Mouse (Mus musculus): Measurements from ENCODE around the gene Them7.

Them7 gene

DNA sequence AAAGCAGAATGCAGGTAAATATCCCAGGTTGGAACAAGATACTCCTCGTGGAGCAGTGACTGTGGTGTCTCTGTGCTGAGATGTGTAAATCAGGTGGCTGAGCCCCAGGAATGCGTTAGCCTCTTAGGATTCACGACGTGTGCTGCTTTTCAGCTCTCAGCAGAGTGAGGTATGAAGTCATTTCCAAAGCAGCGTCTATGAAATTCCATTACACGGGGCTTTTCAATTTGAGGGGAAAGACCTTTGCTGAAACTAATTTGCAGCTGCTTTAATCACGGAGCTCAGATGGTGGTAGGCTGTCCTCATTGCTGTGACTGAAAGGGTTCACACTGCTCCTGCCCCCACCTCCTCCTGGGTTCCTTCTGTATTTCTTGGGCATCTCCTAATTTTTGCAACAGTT is 87.9 kb downstream of the Them7 start:
- no peak for DNase-seq

DNA sequence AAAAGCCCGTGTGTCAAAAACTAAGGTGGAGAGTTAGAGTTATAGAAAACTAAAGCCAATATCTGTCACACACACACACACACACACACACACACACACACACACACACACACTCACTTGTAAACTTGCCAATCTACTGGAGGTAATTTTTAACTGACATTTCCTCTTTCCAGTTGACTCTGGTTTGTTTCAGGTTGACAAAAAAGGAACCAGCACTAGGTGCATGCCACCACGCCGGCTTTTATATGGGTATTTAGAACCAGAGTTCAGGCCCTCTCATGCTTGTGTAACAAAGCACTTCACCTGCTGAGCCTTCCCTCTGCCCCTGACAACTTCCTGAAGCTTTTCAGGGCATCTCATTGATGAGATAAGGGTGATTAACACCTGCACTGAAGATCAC is 89.0 kb downstream of the Them7 start:
- no peak for DNase-seq

DNA sequence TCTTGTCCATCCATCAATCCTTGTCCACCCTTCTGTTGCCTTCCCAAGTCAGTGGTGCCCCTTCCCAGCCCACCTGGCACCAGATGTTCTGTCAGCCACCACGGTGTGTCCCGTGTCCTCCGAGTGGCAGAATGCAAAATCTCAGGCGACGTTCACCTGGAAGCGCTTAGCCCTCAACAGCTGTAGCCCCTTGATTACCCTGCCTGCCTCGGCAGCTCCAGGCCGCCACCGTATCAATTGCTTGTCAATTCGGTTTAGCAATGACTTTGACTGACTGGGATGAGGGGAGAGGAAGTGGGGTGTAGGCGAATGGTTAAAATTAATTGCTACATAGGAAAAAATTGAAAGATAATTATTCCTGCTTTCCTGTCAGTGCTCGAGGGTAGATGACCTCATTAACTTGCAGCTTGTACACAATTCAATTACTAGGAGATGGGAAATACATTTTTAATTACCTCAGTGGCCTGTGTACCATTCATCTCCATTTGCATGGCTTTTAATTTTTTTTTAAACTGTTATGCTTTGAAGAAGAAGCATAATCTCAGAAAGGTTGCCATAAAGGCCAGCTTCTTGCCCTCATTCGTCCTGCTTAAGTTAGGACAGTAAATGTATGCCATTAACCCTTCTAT is 93.5 kb downstream of the Them7 start:
- no peak for DNase-seq

DNA sequence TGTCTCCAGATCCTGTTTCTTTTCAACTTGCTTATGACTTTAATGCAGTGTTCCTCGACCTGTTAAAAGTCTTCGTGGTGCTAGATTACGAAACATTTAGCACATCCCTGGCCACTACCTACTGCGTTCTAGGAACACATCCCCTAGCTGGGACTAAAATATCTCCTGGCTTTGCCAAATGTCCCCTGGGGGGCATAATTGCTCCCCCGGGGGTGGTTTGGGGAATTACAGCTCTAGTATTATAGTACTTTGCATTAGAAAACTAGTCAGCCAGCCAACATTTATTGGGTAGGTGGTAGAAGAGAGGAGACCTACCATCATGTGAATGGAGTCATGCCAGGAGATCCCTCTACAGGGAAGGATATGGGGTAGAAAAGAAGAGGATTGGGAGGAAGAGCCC is 101.9 kb downstream of the Them7 start:
- no peak for DNase-seq

DNA sequence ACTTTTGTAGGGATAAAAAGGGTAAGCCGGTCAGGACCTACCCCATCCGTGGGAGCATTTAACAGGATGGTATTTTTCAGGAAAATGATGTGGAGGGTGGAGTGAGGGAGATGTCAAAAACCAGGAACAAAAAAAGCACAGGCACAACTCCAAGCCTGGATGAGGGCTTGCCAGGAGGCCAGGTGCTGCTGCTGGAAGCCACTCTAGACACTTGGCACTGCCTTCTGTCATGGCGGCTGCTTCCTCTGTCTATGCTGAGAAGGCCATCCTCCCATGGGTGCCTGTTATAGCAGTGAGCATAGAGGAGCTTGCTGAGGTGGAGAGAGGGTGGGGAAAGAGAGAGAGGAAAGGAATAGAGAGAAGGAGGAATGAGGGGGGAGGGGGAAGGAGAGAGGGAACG is 105.9 kb downstream of the Them7 start:
- no peak for DNase-seq

DNA sequence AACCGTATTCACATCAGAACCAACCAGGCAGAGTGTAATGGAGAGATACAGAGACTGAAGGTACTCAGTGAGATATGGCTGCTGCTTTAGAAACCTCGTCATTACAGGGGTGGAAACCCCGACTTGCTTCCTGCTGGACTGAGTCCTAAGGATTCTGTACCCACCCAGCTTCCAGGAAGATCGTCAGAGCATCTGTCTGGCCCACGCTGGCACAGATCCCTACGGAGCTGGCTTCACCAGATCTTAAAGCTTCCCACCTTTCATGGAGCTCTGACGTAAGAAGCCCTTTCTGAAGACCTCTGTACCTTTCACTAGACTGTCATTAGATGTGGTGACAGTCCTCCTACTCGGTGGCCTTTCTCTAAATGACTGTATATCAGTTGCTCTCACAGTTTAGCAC is 109.0 kb downstream of the Them7 start:
- DNase-seq: no peak

DNA sequence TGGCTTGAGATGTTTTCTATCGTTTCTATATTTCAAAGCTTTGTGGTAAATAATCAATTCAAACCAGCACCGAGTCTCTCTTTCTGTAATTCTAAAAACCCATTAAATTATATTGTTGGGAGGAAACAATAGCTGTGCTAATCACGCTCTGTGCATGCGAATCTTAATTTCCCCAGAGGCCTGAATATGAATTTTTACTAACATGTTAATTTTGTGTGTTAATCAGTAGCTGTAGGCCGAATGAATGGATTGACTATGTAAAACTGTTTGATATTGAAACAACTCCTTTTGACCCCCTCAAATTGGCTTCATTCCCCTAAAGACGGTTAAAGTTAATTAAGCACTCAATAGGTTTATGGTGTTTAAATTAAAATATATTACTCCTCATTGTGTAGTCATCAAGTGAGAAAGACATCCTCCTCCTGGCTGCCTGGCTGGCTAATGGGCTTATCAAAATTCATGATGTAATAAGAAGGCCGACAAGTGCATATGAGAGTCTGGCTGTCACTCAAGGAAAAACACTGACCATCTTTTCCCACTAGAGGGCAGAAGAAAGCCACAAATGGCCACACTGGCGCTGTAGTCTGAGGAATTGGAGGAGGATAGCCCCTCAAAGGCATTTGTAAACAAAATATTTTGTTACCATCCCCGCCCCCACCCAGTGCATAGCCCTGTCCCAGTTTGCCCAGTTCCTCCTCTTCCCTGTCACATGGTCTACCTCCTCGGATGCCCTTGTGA is 110.0 kb downstream of the Them7 start:
- DNase-seq: peak; percentile 27

DNA sequence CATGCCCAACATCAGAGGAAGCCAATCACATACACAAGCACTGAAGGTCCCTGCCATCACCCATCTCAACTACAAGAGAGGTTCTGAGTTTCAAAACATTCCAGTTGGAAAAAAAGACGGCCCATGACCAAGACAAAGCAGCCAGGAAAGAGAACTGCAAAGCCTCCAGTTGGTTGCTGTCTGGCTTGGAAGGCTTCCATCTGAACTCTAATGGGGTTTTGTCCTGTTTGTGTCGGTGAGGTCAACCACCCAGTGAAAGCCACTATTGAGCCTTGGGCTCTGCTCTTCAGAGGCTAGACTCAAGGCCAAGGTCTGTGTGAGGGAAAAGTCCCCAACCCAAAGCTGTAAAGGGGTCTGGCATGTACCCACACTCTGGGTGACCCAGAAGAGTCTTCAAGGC is 111.5 kb downstream of the Them7 start:
- no peak for DNase-seq

DNA sequence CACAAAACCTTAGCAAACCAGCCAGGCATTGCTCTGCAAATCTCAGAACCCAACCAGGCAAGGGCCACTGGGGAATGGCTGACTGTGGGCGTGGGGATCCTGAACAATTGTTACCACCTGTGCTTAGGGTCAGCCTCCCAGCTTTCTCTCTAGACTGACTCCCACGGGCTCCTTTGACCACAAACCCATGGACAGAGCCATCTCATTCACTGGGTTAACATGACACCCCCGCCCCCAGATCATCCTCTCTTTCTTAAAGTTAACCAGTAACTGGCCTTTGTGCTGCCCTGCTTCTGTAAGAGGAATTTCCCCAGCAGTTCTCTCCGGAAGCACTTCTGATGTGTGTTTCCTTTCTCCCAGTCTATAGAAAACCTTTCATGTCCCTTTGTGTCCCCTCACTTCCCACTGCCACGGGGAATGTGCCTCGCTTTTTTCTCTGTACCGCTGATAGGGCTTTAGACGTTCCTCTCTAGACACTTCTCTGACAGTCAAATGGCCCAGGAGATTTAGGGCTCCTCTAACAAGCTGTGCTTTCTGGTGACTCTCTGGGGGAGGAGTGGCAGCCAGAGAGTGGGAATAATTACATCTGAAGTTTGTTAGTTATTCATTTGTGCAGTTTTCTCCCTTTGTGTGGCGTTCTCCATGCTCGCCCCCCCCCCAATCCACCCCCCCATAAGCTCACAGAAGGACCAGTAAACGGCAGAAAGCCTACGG is 112.4 kb downstream of the Them7 start:
- no peak for DNase-seq

DNA sequence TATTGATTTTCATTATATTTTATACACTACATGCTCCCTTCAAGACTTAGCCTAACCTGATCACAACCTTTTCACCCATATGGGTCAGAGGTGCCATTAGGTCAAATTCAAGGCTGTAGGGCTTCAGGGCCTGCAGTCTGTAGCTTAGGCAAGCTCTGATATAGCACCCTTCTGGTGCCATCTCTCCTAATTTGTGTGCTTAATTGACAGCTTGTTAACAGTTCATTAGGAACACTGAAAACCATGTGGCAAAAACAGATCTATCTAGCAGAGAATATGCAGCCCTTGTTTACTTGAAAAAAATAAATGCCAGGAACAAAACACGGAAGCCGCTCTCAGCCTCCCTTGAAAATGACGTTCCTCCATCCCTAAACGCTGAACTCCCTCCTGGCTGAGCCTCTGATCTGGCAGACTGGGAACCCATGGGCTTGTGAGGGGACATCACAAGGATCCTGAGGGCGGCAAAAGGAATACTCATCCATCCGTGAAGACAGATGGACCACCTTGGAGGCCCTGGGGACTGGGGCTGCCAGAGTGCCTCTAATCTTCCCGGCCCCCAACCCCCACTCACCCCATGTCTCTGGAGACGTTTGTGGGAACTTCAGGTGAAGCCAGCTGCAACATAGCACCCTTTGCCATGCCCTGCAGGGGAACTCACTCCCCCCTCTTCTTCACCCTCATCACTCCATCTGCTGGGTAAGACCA is 113.2 kb downstream of the Them7 start:
- no peak for DNase-seq

DNA sequence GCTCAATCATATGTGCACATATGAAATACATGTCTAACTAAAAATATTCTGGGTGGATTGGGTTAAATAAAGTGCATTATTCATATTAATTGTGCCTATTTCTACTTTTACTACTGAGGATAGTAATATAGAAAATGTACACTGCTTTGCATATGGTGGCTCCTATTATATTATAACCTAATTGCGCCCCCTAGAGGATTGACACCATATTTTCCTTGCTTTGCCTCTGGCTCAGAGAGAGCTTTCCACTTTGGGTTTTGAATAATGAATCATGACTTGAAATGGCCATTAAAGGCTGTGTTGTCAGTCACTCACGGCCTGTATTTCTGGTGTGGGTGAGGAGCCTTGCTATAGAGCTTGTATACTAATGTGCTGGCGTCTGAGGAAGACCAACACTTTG is 115.9 kb downstream of the Them7 start:
- DNase-seq: no peak

DNA sequence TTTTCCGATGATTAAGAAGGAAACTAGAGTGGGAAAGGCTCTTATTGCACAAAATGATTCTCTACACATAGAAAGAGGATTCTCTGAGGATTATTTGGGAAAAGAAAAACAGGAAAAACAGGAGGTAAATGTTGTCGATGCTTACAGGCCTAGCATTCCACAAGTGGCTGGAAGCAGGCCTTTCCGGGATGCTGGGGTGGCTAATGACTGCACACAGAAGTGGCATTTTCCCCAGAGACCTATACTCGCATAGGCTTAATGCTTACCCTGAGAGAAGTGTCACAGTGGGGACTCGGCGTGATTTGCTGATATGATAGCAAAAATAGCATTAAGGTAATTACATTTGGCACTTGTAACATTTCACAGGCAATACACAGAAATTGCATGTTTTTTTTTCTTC is 124.8 kb downstream of the Them7 start:
- no peak for DNase-seq

DNA sequence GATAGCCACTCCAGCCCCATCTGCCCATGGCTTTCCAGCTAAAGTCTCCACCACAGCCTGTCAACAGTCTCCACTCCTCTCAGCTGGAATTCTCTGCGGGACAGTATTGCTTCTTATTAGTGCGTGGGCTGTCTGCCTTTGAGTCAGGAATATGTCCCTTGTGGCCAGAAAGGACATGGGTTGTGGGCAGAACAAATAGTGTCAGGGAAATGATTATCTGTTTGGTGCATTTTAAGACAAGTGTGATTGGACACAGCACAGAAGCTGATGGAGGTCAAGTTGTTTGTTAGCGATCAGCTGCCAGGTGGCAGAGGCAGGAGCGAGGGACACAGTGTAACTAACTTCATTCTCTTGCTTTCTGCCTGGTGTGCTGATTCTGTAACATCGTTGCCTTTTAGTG is 132.7 kb downstream of the Them7 start:
- no peak for DNase-seq

DNA sequence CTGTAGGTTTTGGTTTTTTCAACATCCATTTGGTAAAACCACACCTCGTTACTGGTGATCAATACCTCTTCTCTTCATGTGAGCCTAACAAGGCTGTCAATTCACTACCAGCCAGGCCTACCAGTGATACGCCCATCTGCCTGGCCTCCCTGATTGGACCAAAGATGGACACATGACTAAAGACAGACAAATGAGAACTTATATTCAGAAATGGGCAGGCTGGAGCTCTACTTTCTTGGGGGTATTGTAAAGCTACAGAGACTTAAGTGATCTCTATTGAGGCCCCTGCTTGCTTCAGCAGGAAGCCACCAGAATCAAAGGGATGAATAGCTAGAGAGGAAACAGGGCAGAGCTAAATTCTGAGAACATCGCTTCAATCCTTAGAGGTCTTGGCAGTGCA is 133.9 kb downstream of the Them7 start:
- DNase-seq: no peak

DNA sequence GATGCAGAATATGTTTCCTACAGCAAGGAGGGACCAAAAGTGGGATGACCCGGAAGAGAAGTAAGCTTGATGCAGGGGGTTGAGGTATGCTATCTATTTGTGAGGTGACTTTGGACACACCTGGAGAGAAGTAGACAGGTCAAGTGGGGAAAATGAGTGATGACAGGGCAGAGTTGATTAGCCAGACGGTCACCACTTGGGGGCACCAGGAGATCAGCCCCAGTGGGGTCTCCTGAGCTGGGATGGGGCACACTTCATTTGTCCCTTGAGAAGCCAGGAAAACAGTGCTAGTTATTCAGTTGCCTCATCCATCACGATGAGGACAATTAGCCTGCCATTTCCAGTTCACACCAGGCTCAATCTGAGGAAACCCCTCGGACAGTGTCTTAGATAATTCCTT is 143.5 kb downstream of the Them7 start:
- no peak for DNase-seq

DNA sequence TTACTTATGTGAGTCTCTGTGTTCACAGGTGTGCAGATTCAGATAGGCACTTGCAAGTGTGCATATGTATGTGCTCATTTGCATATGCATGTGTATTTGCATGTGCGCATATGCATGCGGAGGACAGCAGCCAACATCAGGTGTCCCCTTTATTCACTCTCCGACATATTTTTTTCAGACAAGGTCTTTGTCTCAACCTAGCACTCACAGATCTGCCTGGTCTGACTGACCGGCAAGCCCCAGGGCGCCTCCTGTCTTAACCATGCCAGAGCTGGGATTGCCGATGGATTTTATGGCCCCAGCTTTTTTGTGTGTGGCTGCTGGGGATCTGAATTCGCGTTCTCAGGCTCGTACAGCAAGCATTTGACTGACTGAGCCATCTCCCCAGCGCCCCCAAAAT is 146.1 kb downstream of the Them7 start:
- no peak for DNase-seq

DNA sequence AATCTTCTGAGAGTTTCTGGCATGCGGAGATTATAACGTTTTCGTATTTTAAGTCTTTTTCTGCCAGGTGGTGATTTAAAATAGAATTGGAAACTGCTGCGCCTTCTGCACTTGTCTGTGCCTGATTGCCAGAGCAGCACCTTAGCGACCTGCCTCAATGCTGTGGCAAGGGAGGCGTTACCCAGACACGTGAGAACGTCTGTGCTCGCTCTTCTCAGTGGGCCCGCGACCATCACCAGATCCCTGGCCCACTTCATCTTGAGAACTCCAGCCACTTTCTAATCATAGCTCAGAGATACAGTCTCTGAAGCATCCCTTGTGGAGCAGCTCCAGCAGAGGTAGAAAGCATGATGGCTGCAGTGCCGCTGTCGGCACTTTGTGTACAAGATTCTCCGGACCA is 146.6 kb downstream of the Them7 start:
- DNase-seq: no peak

DNA sequence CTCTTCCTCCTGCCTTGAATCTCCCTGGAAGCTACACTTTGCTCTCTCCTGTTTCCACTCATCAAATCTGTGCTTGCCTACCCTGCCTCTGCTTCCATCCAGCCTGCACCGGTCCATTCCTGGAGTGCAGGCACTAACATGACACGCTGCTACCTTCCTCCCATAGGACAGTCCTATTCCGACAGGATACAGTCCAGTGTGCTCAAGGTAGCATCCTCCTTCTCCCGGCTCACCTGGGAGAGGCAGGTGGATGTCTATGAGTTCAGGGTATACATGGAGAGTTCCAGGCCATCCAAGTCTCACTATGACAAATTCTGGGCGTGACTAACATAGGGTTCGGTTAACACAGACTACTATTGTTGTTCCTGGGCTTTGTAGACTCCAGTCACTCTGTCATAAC is 148.0 kb downstream of the Them7 start:
- DNase-seq: no peak

DNA sequence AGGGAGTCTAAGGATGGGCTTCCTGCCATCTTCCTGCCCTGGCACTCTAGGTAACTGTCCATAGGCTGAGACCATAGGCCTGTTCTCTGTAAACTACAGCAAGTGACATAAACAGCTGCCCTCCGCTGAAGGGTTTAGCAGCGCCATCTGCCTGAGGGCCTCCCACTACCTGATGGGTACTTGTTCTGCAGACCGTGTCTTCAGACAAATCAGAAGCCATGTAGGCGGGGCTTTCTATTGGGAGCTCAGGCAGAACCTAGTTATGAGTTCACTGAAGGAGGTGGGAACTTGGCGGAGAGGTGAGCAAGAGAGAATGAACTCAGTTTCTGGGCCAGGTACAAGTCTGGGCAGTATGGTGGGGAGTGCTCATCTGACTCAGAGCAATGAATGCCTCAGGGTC is 148.6 kb downstream of the Them7 start:
- no peak for DNase-seq

DNA sequence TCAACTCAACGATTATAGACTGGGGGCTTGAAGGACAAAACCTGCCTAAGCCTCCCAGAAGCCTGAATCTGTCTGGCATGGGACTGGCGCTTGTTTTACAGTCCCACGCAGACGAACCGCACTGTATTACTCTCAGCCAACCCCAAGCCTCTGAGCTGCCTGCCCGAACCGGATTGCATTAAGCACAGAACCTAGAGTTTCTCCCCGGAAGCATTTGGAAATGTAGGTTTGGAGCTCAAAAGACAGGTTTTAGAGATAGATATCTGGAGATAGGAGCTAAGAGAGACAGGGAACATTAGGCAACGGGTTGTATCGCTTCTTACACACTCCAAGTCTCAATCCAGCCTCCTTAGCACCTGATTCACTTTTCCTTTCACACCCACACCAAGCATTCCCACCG is 149.5 kb downstream of the Them7 start:
- no peak for DNase-seq

DNA sequence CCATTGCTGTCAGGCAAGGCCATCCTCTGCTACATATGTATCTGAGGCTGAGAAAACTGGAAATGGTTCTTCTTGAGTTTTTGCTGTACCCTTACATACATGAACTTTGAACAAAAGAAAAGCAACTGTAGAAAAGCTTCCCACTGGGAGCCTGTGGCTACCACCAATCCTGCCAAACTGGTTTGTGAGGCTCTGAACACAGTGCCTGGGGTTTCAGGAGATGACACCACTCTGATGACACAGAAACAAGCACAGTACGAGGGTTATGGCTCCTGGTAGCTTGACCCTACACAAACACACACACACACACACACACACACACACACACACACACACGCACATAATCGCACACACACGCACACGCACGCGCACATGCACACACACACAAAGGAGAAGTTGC is 151.1 kb downstream of the Them7 start:
- DNase-seq: no peak

DNA sequence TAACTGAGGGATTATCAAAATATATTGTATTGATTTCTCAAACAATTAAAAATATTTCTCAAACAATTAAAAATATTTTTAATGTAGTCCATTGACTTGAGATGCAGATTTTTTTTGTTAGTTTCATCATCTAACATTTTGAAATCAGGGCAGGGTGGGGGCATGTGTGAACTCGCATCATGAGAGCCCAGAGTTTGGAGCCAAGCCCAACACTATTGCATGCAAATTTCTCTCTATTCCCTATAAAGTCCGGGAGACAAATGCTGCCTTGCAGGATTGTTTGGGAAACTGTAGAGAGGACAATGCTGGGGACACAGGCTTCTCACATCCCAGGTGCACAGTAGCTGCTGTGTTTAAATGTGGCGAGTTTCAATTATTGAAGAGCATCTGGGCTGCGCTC is 151.6 kb downstream of the Them7 start:
- no peak for DNase-seq

DNA sequence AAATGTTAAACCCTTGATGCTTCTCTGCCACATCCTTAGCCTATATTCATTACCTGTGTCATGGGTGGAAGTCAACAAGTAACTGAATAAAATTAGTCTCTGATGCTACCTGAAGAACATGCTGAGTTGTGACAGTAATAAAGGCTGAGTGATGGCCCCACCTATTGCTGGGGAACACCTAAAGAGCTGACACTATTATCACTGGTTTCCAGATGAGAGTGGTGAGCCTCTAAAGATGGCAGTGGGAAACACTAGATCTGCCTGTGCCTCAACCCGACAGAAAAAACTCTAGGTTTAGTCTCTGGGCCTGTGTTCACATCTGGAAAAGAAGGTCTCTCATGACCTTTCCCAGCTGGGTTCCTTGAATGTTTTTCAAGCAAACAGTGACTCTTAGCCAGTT is 155.6 kb downstream of the Them7 start:
- no peak for DNase-seq

Data from thymus, postnatal 25 days (tissue).